Mouse (Mus musculus): ENCODE results near the gene Aak1.

Aak1 gene

GRCm38 (mm10) chr6:86899965-86900364 is 50.6 kb downstream of the Aak1 start:
- no peak for DNase-seq

GRCm38 (mm10) chr6:86900546-86900945 is 51.2 kb downstream of the Aak1 start:
- no peak for DNase-seq

GRCm38 (mm10) chr6:86905500-86905899 is 56.2 kb downstream of the Aak1 start:
- peak; percentile 35 for DNase-seq

- DNase-seq, result no peak
Measured at GRCm38 (mm10) chr6:86907191-86907590, 57.9 kb downstream of the Aak1 start.

- peak; percentile 27 for DNase-seq
Measured at GRCm38 (mm10) chr6:86908561-86909150, 59.3 kb downstream of the Aak1 start.

GRCm38 (mm10) chr6:86909881-86910280 is 60.6 kb downstream of the Aak1 start:
- no peak for DNase-seq

GRCm38 (mm10) chr6:86916157-86916820 is 67.0 kb downstream of the Aak1 start:
- no peak for DNase-seq

- DNase-seq, result no peak
Measured at GRCm38 (mm10) chr6:86917231-86917630, 67.9 kb downstream of the Aak1 start.

GRCm38 (mm10) chr6:86918058-86918835 is 68.9 kb downstream of the Aak1 start:
- peak; percentile 30 for DNase-seq

GRCm38 (mm10) chr6:86921880-86922279 is 72.6 kb downstream of the Aak1 start:
- DNase-seq, result peak; percentile 57

GRCm38 (mm10) chr6:86924746-86925145 is 75.4 kb downstream of the Aak1 start:
- DNase-seq, result no peak

- DNase-seq, result no peak
Measured at GRCm38 (mm10) chr6:86934541-86934940, 85.2 kb downstream of the Aak1 start.

GRCm38 (mm10) chr6:86939797-86940196 is 90.5 kb downstream of the Aak1 start:
- no peak for DNase-seq

GRCm38 (mm10) chr6:86940966-86941365 is 91.6 kb downstream of the Aak1 start:
- DNase-seq, result no peak

- DNase-seq, result peak; percentile 21
Measured at GRCm38 (mm10) chr6:86947100-86947499, 97.8 kb downstream of the Aak1 start.

GRCm38 (mm10) chr6:86948746-86949145 is 99.4 kb downstream of the Aak1 start:
- DNase-seq, result no peak

GRCm38 (mm10) chr6:86950141-86950540 is 100.8 kb downstream of the Aak1 start:
- DNase-seq, result no peak

- DNase-seq, result no peak
Measured at GRCm38 (mm10) chr6:86950733-86951255, 101.5 kb downstream of the Aak1 start.

GRCm38 (mm10) chr6:86955741-86956140 is 106.4 kb downstream of the Aak1 start:
- DNase-seq, result no peak

- DNase-seq, result no peak
Measured at GRCm38 (mm10) chr6:86956206-86956605, 106.9 kb downstream of the Aak1 start.

- DNase-seq, result no peak
Measured at GRCm38 (mm10) chr6:86959006-86959405, 109.7 kb downstream of the Aak1 start.

- DNase-seq, result no peak
Measured at GRCm38 (mm10) chr6:86963987-86964685, 114.8 kb downstream of the Aak1 start.

- DNase-seq, result no peak
Measured at GRCm38 (mm10) chr6:86967166-86967565, 117.8 kb downstream of the Aak1 start.
